Mouse (Mus musculus) small intestine, adult 2 months (tissue): ENCODE results near the gene Gm42372. TPM values are rescaled to one million over a fixed set of nuclear protein-coding genes. Genes with fewer than 3 reads are reported as not detected.
A peak's percentile ranks its signal among the peaks of the same experiment; 100 is the strongest.
"Not testable (repeated sequence)": the region's sequence is repeated elsewhere in the genome, so short reads cannot be mapped to it uniquely, and the experiment has no call there.

Experiments used
- H3K27ac ChIP-seq: fragments of 200-500 bp; 2 replicates; pipeline ENCODE4 v1.5.1; 2012; ENCODE audit warnings: low read depth, low read length, control low read depth, inconsistent platforms; ENCODE audit not compliant: insufficient read depth
- H3K27me3 ChIP-seq: fragments of 200-500 bp; 2 replicates; pipeline ENCODE4 v1.6.1; 2012; ENCODE audit warnings: mild to moderate bottlenecking, moderate library complexity, low read length, inconsistent platforms; ENCODE audit not compliant: control insufficient read depth, insufficient read depth
- H3K36me3 ChIP-seq: fragments of 200-500 bp; 2 replicates; pipeline ENCODE4 v1.6.1; 2012; ENCODE audit warnings: mild to moderate bottlenecking, low read length, control low read depth, inconsistent platforms; ENCODE audit not compliant: control insufficient read depth, insufficient read depth
- H3K4me1 ChIP-seq: fragments of 200-500 bp; 2 replicates; pipeline ENCODE4 v1.6.1; 2012; ENCODE audit warnings: low read length, inconsistent platforms, mixed read lengths; ENCODE audit not compliant: control insufficient read depth, insufficient read depth, insufficient read length
- H3K4me3 ChIP-seq: fragments of 200-500 bp; 2 replicates; pipeline ENCODE4 v1.5.1; 2012; ENCODE audit warnings: low read depth, mild to moderate bottlenecking, control low read depth, inconsistent platforms, low read length, moderate library complexity
- CTCF ChIP-seq: fragments of 200-500 bp; IDR thresholded peaks from 2 replicates; pipeline ENCODE4 v1.5.1; 2012; ENCODE audit warnings: low read depth, mild to moderate bottlenecking, control low read depth, inconsistent platforms, low read length, moderate library complexity, mixed read lengths; ENCODE audit not compliant: insufficient replicate concordance, insufficient read length; ENCODE audit errors: extremely low read depth
- POLR2A ChIP-seq: fragments of 200-500 bp; IDR thresholded peaks from 2 replicates; pipeline ENCODE4 v1.6.1; 2012; ENCODE audit warnings: low read depth, mild to moderate bottlenecking, control low read depth, inconsistent platforms, low read length, moderate library complexity
- WGBS: fragments of 180-500 bp; shearing (Covaris S2); methylation state at CpG from one replicate; pipeline ENCODE4 v1.1.7; 2018; 5-methylcytosine and 5-hydroxymethylcytosine counted together
- polyA plus RNA-seq: library from polyadenylated mRNA; depleted of rRNA; stranded (reverse); fragments of >200 nt; gene quantifications from 2 replicates; pipeline ENCODE4 v1.2.3, GENCODE M21; 2012

Gene Gm42372
- polyA plus RNA-seq, 1 experiment, result 0.14 TPM

DNA sequence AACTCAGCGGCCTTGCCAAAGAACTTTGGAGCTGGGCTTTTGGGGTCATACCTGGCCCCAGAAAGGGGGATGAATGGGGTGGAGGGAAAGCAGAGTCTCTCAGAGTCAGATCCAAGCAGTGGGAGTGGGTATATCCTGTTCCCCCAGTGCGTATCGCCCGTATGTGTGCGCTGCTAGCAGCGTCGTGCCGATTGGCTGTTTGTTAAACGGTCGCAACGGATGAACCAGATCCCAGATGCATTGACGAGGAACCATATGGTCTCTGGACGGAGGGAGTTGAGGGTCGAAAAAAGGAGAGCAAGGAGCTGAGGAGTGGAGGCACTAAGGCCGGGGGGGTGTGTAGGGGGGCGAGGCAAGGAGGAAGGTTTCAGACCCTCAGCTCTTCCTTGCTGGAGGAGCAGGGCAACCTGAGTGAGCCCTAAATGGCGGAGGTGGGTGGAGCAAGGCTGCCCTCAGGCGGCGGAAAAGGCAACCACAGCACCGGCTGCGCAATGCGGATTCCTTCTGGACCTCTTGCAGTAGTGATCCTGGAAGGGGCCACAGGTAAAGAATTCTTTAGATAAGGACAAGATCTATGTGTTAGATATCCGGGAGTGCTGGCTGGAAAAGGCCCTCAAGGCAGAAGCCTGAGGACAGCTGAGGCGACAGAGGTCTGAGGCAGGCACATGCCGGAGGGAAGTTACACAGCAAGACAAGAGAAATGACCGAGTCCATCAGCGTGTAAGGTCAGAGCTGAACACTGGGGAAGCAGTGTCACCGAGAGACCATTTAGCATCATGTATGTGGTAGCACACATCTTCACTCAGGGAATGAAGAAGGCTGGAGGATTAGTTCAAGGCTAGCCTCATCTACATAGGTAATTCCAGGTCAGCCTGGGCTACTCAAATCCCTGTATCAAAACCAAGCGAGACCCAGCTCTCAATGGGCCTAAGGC, 32.7 kb upstream of the Gm42372 start:
- Histone ChIP-seq H3K4me1 (no peaks in the 10 kb centered on the region; the same call in 1 of the 2 replicates), H3K27ac (no peak overlapping the region), H3K36me3 (no peaks in the 10 kb centered on the region), H3K27me3 (peaks cover 25% of the 10 kb centered on the region), H3K4me3 (peak overlapping the region; percentile 40)
- WGBS, result 9% methylated on average over 29 of the region's 29 CpGs
- TF ChIP-seq CTCF (peak; percentile 85), POLR2A (no peak)

DNA sequence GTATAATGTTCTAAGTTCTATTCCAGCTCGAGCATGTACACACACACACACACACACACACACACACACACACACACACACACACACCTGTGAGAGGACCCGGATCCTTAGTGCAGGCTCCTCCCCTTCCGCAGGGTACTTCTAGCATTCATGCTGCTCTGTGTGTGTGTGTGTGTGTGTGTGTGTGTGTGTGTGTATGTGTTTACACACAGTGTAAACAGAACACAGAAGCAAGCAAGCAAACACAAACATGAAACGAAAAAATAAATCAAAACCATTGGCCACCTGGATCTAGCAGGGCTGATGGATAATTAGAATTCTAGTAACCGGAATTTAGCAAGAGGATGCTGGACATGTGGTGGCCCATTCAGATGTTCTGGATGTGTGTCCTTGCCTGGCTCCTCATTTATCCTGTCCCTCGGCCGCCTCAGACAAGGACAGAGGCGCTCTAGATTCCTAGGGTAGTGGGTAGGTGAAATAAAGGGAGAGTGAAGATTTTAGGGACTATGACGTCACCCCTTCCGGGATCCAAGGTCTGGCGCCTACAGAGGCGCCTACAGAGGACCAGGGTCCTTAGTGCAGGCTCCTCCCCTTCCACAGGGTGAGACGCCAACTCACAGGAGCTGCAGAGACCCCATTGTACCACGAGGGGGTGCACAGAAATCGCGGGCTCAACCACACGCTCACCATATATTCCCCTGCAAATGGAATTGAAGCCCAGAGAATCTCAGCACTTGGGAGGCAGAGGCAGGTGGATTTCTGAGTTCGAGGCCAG, 31.8 kb upstream of the Gm42372 start:
- peaks cover 17% of the 10 kb centered on the region for H3K27me3 ChIP-seq
- H3K4me1 ChIP-seq, result no peaks in the 10 kb centered on the region; the same call in 1 of the 2 replicates
- WGBS, result 16% methylated on average over 18 of the region's 18 CpGs
- H3K4me3 ChIP-seq, result no peak overlapping the region
- TF ChIP-seq CTCF (peak; percentile 68), POLR2A (no peak)
- no peak overlapping the region for H3K27ac ChIP-seq
- no peaks in the 10 kb centered on the region for H3K36me3 ChIP-seq

DNA sequence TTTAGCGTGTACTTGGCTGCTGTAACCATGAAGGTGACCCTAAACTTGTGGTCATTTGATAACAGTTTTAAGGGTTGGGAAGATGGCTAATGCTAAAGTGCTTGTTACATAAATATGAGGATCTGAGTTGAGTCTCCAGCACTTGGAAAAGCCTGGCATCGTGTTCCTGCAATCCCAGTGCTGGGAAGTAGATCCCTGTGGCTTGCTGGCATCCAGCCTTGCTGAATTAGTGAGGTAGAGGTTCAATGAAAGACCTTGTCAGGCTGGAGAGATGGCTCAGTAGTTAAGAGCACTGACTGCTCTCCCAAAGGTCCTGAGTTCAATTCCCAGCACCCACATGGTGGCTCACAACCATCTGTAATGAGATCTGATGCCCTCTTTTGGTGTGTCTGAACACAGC, 29.1 kb upstream of the Gm42372 start:
- WGBS, result 65% methylated on average over 2 of the region's 2 CpGs
- not testable (repeated sequence) for H3K4me1 ChIP-seq, H3K27ac ChIP-seq, H3K36me3 ChIP-seq, H3K4me3 ChIP-seq, H3K27me3 ChIP-seq

DNA sequence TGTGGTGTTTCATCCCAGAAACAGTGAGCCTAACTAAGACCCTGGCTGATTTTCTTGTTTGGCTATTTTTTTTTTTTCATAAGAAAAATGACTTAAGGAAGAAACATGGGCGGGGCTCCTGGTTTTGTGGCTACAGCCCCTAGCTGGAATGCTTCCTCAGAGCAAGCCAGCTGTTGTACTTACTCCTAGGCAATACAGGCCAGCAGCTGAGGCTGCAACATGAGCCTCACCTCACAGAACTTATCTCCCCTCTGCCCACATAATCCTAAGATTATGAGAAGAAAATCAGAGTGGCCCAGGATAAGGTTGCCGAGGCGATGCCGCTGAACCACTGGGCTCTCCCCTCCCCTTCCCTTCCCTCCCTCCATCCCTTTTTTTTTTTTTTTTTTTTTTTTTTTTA, 27.2 kb upstream of the Gm42372 start:
- H3K4me3 ChIP-seq, result no peak overlapping the region
- TF ChIP-seq POLR2A, result no peak
- TF ChIP-seq CTCF, result no peak
- no peak overlapping the region for H3K27ac ChIP-seq
- H3K36me3 ChIP-seq, result no peaks in the 10 kb centered on the region
- whole genome bisulfite sequencing, result 67% methylated on average over 4 of the region's 4 CpGs
- no peaks in the 10 kb centered on the region for H3K4me1 ChIP-seq
- no peaks in the 10 kb centered on the region; the same call in 1 of the 2 replicates for H3K27me3 ChIP-seq

DNA sequence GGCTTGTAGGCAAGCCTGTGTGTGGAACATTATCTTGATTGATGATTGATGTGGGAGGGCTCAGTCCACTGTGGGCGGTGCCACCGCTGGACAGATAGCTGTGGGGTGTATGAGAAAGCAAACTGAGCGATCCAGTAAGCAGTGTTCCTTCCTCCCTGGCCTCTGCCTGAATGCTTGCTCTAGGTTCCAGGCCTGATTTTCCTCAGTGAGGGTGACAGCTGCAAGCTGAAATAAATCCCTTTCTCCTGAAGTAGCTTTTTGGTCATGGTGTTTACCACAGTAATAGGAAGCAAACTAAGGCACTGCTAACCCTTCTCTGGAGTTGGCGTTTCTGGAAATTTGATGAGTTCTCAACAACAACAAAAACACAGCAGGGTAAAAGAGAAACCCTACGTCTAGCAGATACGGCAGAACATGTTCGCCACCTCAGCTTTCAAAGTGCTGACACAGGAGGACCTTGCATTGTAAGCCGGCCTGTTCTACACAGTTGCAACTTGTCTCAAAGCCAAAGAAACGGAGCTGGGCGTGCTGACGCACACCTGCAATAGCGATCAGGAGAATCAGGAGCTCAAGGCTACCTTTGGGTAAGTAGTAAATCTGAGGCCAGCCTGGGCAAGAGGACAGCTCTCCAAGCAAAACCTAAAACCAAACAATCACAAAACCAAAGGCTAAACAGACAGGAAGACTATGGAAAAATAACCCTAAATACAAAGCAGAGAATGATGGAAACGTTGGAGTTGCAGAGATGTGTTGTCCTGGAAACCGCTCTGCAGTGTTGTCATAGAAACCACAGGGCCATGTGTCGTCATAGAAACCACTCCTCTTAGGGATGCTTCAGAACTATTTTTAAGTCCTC, 26.2 kb upstream of the Gm42372 start:
- H3K27me3 ChIP-seq, result no peaks in the 10 kb centered on the region; the same call in 1 of the 2 replicates
- H3K4me1 ChIP-seq, result peaks cover 5% of the 10 kb centered on the region; the same call in 1 of the 2 replicates
- WGBS, result 60% methylated on average over 15 of the region's 15 CpGs
- no peak overlapping the region for H3K27ac ChIP-seq
- no peak for TF ChIP-seq CTCF
- no peak for TF ChIP-seq POLR2A
- no peak overlapping the region for H3K4me3 ChIP-seq
- H3K36me3 ChIP-seq, result no peaks in the 10 kb centered on the region

DNA sequence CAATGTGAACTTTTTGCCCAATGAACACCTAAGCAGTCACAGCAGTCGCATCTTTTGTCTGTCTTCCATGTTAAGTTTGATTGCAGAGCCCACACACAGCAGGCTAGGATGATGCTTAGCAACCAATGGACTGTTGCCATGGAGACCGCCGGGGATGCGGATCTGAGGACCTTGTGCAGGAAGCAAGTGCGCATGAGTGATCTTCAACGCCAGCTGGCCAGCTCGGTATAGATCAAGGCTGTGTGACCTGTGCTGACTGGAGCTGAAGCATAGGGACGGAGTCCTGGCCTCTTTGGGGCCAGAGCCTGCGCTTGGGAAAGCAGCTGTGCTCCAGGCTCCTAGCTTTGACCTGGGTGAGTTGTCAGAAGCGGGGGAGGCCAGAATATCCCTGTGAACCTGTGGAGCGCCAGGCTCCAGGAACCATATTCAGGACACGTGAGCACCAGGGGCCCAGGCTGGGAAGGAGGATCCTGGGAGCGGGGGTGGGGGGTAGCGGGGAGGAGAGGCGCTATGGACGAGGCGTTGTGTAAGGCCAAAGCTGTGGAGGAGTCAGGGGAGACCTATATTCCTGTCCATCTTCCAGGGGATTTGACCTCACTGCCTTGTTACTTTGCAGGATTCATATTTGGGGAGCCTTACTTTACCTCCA, 23.2 kb upstream of the Gm42372 start, which contains the start of gene Pnmal1:
TSS of gene Pnmal1 (plus strand) at position 141 of the 649 bp plus-strand sequence.
- H3K4me1 ChIP-seq, result peaks cover 5% of the 10 kb centered on the region; the same call in 1 of the 2 replicates
- no peaks in the 10 kb centered on the region; the same call in 1 of the 2 replicates for H3K27me3 ChIP-seq
- H3K36me3 ChIP-seq, result no peaks in the 10 kb centered on the region
- WGBS, result 39% methylated on average over 17 of the region's 17 CpGs
- no peak within 1 kb of the TSS for H3K27ac ChIP-seq
- H3K4me3 ChIP-seq, result no peak within 1 kb of the TSS
- TF ChIP-seq POLR2A (no peak), CTCF (no peak)
